Mouse (Mus musculus) layer of hippocampus, postnatal 36 days (tissue): ENCODE data around the gene Arfgap3. TPM values are rescaled to one million over a fixed set of nuclear protein-coding genes. Genes with fewer than 3 reads are reported as not detected.
"Not testable (repeated sequence)": the region's sequence is repeated elsewhere in the genome, so short reads cannot be mapped to it uniquely, and the experiment has no call there.

Experiments
- DNase-seq, 2 experiments: peaks; one replicate each; pipeline ENCODE4 v3.0.0; 2022
- total RNA-seq, 2 experiments: library from RNA; stranded (reverse); gene quantifications; 2 replicates each; pipeline ENCODE4 v1.2.3; 2021

Gene Arfgap3
- total RNA-seq, 2 experiments from 2014 or later: 19.6 to 19.7 TPM

DNA sequence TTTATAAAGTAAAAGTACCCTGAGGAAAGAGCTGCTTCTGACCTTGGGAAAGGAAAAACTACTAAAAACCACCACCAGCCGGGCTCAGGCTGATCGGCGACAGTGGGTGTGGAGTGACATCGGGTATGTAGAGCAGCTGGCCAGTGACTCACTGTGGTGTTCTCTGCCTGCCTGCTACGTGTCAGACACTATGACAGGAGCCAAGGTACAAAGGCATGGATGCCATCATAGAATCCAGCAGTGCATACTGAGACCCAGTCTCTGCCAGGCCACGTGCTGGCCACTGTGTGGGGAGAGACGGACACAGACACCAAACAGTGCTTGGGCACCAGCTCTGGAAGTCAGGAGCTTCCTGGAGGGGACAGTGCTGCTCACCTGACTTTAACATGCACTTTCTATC lies 5.1 kb downstream of the Arfgap3 start:
- DNase-seq: peak; percentile 16 to 27

- no peak for DNase-seq
These were observed 5.9 kb downstream of the Arfgap3 start for GRCm38 (mm10) chr15:83344157-83344556.

DNA sequence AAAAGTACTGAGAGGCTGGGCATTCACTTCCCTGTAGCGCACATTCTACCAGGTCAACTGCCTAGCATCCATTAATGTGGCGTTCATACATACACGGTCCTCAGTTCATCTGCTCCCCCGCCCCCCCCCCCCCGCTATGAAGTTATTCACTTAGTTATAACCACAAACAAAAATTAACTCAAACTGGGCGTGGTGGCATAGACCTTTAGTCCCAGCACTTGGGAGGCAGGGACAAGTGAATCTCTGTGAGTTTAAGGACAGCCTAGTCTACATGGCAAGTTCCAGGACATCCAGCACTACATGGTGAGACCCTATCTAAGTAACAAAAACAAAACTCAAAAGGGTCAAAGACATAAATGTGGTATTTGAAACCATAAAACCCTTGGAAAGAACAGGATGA lies 11.1 kb downstream of the Arfgap3 start:
- no peak for DNase-seq

GRCm38 (mm10) chr15:83337903-83338870 lies 11.9 kb downstream of the Arfgap3 start:
- no peak for DNase-seq

GRCm38 (mm10) chr15:83332373-83332772 lies 17.7 kb downstream of the Arfgap3 start:
- no peak for DNase-seq

GRCm38 (mm10) chr15:83328952-83329351 lies 21.1 kb downstream of the Arfgap3 start:
- DNase-seq: no peak

GRCm38 (mm10) chr15:83323071-83323470 lies 27.0 kb downstream of the Arfgap3 start:
- no peak for DNase-seq

DNA sequence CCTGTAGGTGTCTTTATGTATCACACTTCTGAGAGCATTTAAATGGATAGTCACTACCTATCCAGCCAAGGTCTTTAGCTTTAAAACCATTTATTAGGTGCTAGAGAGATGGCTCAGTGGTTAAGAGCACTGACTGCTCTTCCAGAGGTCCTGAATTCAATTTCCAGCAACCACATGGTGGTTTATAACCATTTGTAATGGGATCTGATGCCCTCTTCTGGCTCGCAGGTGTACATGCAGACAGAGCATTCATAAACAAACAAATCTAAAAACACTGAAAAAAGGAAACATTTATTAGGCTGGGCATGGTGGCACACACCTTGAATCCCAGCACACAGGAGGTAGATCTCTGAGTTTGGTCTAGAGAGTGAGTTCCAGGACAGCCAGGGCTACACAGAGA lies 35.1 kb downstream of the Arfgap3 start:
- no peak for DNase-seq

GRCm38 (mm10) chr15:83309878-83310277 lies 40.2 kb downstream of the Arfgap3 start:
- no peak for DNase-seq

- not testable (repeated sequence) for DNase-seq
These were observed 41.3 kb downstream of the Arfgap3 start for GRCm38 (mm10) chr15:83308708-83309107.

DNA sequence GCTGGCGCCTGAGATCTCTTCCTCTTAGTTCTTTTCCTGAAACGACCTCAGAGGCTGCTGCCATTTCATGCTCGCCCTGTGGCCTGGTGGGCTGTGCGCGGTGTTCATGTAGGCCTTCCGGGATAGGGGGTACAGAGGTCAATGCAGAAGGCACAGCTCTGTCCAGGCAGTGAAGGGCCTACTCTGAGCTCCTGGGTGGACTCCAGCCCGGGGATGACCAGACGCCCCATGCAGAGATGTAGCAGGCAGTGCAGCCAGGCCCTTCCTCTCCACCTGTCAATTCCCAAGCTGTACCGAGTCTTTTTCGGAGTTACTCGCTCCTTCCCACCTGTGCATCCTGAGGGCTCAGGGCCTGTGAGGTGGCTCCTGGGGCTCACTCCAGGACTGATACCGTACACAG lies 43.9 kb downstream of the Arfgap3 start:
- DNase-seq: no peak

DNA sequence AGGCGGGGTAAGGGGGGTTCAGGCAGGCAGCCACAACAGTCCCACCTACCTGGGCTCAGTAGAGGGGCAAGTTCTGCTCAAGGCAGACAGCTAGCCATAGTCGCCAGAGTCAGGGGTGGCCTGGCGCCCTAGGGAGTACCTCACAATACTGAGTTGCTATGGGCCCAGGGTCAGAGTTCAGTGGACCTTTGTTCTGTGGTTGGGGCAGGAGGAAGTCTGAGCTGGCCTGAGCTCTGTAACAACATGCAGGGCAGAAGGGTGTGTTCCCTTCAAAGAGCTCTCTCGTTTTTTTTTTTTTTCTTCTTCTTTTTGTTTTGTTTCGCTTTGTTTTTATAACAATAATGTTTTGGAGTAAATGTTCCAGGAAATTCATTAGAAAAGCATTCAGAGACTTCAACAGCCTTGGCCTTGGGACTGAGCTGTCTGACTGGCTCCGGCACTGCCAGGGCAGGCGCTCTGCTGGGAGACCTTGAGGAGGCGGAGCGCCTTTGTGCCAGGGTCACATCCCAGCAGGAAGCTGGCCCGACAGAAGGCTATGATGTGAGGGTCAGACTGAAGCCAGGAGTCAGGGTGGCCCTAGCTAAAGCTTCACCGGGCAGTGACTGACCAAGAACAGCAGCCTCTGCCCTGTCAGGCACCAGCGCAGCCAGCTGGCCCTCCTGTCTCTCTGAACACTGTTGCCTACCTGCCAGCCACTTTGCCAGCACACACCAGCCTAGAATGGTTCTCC lies 44.7 kb downstream of the Arfgap3 start:
- no peak for DNase-seq

DNA sequence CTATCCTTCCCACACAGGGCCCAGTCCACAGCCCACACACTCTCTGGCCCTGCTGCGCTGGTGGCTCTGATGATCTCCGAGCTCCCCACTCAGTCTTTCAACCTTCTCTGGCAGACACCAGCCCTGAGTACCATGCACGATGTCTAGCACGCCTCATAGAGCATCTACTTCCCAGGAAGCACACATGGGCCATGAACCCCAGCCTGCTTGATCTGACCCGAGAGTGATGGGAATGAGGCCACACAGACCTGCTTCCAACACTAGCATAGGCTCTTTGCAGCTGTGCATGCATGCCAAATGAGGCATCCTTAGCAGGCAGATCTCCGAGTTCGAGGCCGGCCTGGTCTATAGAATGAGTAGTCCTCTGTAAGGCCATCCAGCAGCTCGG lies 45.2 kb downstream of the Arfgap3 start:
- no peak for DNase-seq

GRCm38 (mm10) chr15:83303656-83304484 lies 46.2 kb downstream of the Arfgap3 start:
- DNase-seq: no peak

GRCm38 (mm10) chr15:83299916-83300582 lies 50.0 kb downstream of the Arfgap3 start:
- DNase-seq: no peak

DNA sequence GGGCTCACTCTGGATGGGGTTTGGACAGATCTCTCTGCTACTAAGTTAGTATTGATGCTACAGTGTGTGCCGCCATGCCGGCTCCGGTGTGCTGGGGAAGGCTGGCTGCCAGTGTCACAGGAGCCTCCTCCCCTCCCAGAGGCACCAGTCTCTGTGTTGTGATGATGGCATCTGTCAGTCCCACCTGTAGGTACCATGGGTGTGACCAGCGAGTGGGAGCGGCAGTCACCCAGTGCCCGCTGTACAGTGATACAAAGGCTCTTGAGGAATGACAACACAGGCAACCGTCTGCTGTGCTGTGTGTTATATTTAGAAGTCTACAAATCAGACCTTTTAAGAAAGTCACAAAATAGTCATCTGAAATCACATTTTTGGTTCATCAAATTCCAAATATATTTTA lies 50.6 kb downstream of the Arfgap3 start:
- DNase-seq: no peak

GRCm38 (mm10) chr15:83298810-83299209 lies 51.2 kb downstream of the Arfgap3 start:
- no peak for DNase-seq

DNA sequence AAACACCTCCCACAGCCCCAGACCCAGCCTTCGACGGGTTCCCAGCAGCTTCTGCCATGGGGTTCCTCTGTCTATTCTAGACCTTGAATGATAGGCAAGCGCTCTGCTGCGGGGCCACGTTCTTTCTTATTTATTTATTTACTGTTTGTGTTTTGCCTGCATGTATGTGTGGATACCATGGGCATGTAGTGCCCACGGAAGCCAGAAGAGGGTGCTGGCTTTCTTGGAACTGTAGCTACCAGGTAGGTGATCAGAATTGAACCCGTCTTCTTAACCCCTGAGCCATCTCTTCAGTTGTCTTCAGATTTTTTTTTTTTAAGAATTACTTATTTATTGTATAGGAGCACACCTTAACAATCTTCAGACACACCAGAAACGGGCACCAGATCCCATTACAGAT lies 51.7 kb downstream of the Arfgap3 start:
- DNase-seq: no peak

DNA sequence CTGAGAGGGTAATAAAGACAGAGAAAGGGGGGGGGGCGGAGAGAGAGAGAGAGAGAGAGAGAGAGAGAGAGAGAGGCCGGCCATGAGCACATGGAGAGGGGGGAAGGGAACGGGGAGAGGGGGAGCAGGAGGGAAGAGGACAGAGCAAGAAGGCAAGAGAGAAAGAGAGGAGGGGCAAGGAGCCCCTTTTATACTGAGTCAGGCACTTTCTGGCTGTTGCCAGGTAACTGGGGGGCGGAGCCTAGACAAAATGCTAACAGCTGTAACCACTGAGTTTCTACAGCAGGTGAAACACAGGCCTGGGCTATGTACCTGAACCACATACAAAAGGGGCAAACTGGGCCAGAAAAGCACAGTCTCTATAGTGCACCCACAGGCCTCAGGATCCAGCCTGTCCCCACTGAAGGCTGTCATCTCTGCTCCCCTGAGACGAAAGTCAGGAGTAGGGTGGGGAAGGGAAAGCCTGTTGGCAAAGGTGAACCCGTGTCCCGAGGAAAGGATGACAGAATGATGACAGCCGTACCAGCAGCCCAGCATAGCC lies 53.2 kb downstream of the Arfgap3 start:
- no peak for DNase-seq

- no peak for DNase-seq
These were observed 54.0 kb downstream of the Arfgap3 start for GRCm38 (mm10) chr15:83296050-83296449.

DNA sequence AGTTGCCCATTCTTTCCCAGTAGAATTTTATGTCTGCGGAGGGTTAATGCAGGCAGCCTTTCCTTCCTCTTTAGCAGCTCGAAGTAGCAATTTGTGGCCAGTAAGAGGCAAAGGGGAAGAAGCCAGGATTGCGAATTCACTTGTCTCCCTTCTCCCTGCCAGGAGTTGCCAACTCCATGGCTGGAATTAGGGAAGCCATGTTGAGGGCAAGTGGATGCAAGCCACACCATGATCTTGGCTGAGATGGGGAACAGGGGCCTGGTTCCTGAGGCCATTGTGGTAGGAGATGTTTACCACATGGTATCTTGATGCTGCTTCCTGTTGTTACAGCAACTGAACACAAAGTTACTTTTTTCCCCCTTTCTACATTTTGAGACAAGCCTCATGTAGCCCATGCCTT lies 55.1 kb downstream of the Arfgap3 start:
- no peak for DNase-seq
